Mouse (Mus musculus): ENCODE data around the gene 6030445D17Rik.

The 6030445D17Rik gene

DNA sequence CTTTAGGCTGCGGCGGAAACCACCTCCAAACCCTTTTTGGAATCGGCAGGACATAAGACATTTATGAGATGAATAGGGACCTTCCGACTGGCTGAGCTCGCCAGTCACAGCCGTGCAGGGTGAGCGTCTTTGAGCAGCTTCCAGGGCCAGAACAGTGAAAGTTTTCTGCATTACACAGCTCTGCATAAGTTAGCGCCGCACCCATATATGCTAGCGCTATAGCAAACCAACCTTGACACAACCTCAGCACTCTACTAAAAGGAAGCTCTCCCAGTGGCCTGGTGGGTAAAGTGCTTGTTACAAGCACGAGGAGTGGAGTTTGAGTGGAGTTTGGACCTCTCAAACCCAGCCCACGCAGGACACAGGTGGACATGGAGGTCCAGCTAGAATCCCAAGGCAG, 2.8 kb upstream of the 6030445D17Rik start:
- DNase-seq (ENCODE audit: low spot score), result no peak

DNA sequence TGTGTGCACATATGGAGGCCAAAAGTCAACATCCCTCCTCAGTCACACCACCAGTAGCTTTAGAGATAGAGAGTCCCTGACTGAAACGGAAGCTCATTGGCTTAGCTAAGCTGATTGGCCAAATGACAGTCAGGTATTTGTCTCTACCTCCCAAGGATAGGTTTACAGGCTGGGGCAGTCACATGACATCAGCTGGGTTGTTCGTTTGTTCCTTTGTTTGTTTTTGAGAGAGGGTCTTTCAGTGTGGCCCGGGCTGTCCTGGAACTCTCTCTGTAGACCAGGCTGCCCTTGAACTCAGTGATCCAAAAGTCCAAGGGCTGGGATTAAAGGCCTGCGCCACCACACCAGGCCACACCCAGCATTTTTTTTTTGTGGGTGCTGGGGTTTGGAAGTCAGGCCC, 844 bp upstream of the 6030445D17Rik start:
- no peak for DNase-seq (ENCODE audit: low spot score)

DNA sequence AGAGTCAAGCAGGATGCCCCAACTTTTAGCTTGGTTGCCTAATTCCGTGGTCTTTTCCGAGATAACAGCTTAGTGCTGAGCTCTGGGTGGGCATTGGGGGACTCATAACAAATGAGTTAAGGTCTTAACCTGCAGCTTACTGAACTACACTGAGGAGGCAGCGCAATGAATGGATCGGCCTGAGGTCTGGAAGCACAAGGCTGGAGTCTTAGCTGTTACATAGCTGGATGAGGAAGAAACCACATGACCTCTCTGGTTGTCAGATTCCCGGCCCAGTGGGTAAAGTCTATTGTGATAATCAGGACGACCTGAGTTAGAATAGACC, 327 bp upstream of the 6030445D17Rik start:
- DNase-seq (ENCODE audit: low spot score), result no peak

DNA sequence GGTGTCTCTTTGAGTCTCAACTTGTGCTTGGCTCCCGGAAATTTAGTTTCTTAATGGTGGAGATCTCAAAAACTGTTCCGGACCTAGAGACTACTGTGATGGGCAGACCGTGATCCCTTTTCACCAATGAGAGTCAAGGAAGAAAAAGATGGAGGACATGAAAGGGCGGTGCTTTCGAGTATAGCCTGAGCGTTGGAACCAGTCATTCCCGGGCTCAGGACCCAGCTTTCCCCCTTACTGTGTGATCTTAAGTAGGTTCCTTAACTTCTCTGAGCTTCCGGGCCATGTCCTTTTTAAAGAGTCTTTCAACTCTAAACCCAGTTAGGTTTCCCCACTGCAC, 759 bp downstream of the 6030445D17Rik start:
- DNase-seq (ENCODE audit: low spot score), result no peak

DNA sequence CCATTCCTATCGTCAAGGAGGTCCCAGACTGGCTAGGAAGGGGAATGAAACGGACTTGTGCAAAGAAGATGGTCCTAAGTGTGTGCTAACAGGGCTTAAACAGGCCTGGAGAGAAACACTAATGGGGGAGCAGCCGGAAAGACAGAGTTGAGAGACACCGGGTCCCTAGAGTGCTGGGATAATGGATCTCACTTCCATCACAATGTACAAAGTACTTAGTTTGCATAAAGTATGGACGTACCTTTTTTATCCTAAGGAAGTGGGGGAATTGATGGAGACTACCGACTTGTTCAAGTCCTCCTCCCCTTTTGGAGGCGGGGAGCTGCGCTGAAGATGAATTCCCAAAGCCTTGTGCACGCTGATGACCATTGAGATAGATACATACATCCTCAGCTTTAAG, 1.4 kb downstream of the 6030445D17Rik start:
- no peak for DNase-seq (ENCODE audit: low spot score)

DNA sequence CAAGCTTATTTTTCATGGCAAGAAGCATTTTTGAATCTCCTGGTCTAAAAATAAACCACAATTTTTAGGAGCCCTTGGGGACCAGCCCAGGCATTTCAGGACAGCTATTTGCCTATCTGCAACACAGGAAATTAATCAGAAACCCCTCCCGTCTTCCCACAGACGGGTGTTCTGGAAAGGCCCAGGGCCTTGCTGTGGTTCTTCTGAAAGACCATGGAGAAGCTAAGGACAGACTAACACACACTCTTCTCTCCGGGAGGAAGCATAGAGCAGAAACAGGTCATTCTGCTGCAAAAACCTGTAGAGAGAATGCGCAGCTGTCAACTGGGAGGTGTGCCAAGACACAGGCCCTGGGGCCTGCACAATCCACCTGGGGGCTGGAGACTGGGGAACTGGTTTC, 4.2 kb downstream of the 6030445D17Rik start:
- DNase-seq (ENCODE audit: low spot score), result no peak

DNA sequence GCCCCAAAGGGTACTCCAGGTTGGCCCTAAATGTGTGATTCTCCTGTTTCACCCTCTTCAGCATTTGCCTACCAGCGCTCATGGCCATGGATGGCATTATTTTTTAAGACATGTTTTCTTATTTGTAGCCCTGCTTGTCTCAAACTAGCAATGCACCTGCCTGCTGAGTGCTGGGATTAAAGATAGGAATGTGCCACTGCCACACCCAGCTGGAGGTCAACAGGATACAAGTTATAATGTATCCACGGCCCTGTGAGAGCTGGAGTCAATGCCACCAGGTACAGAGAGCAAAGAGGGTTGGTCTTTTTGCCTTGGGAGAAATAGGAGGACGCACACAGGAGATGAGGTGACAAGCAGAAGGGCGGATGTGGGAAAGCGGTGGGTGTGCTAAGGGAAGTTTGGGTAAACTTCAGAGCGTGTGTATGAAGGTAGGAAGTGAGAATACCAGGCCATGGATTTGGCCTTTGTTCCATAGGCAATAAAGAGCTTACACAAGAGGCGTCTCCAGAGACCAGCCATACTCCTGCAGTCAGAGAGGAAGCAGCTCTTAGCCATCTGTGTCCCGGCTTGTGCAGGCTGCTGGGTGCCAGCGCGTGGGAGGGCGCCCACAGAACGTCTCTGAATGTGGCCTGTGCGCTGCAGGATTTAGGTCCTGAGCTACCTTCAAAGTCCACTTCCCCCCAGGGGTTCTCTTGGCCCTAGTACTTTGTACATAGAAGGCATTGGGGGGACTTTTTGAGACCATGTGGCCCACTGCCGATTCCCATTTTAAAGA, 6.7 kb downstream of the 6030445D17Rik start:
- no peak for DNase-seq (ENCODE audit: low spot score)

DNA sequence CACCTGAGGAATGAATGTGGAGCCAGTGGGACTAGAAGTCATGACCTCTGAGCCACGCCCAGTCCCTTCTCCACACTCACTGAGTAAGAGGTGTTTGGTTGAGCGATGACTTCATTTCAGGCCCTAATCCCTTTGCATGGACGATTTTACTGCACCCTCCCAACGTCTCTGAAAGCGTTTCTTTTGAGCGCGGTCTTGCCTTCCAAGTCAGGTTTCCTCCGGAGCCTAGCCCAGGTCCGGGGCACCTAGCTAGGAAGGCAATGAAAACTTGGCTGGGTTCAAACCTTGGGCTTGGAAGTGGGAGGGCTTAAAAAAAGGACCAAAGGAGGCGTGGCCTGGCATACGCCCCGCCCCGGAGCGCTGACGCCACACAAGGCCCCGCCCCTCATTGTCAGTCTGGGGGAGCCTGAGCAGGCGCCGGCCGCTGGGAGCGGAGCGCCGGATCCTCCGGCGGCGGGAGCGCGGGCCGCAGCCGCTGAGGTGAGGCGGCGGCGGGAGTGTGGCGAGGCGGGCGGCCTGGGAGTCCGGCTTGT, 7.4 kb downstream of the 6030445D17Rik start, which contains the start of gene Luzp1:
Gene Luzp1, plus strand, starts transcription at position 391 of the 533 bp plus-strand sequence.
- DNase-seq (ENCODE audit: low spot score), result peak; percentile 96

DNA sequence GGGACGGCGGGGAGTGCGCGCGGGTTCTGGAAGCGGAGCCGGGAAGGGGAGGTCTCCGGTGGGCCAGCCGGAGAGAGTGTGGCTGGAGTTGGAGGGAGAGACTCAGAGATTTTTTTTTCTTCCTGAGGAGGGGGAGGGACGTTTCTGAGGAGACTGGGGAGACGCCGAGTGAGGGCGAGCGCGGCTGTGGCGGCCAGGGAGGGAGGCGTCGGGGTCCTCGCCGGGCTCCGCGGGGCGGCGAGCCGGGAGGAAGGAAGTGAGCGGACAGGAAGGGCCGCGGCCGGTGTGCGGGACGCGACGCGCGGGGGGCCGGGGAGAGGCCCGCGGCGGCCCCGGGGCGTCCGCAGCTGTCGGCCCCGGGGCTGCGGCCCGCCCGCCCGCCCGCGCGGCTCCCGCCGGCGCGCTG, 7.9 kb downstream of the 6030445D17Rik start:
- DNase-seq (ENCODE audit: low spot score), result no peak

DNA sequence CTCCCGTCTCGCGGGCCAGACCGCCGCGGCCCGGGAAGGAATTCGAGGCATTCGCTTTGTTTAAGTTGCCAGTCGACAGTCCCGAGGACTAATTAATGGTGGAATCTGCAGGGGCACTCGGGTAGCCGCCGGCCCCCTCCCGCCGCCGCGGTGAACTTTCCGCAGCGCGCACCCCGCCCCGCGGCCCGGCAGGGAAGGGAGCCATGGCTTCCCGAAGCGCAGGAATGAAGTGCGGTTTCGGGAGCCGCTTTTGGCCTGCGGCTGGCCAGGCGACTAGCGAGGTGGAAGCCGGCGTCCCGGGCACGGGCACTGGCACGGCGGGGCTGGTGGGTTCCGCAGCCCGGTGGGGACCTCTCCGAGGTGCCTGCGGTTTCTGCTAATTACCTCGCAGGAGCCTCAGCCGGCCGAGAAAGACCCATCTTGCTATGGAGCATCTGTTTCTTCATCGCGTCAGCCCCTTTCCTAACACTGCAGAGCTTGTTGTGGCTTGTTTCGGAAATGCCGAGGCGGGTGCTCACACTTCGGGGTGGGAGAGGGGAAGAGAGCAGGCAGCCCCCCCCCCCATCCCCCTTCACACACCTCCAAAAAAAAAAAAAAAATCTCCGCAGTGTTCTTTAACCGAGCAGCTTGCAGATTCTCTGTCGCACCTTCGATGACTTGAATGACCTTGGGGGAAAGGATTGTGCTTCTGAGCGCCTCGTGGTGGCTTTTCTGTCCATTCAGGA, 8.5 kb downstream of the 6030445D17Rik start:
- peak; percentile 20 for DNase-seq (ENCODE audit: low spot score)

DNA sequence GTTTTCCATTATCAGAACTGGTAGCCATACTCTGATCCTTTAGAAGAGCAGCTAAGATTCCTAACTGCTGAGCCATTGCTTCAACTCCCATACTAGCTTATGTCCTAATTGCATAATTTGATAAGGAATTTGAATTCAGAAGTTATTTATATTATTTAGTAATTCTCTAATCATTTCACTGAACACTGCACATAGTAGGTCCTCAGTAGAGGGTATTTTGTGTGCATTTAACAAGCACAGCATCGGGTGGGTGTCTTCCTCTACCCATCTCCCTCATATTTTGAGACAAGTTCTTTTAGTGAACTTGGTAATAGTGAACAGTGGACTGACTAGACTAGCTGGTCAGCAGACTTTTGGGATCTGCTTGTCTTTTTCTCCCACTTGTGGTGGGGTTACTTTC, 14.6 kb downstream of the 6030445D17Rik start:
- DNase-seq (ENCODE audit: low spot score), result no peak

DNA sequence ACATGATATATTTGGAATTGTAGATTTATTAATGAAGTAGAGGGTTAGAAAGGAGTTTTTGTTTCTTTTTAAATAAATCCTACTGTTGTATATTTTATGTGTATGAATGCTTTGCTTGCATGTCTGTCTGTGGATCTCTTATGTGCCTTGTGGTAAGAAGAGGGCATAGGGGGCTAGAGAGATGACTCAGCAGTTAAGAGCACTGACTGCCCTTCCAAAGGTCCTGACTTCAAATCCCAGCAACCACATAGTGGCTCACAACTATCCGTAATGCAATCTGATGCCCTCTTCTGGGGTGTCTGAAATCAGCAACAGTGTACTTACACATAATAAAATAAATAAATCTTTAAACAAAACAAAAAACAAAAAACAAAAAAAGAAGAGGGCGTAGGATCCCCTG, 24.5 kb downstream of the 6030445D17Rik start:
- no peak for DNase-seq (ENCODE audit: low spot score)

DNA sequence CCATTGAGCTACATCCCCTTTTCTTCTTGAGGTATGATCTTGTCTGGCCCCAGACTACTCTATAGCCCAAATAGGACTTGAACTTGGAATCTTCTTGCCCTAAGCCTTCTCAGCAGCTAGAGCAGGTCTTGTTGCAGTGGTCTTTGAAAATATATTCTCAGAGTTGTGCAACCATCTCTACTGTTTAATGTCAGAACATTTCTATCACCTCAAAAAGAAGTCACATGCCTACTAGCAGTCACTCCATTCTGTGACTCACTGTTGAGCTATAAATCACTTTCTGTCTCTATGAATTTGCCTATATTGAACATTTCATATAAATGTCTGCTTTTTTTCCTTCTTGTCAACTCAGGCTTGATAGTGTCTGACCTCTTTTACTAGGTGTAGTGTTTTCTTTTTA, 33.9 kb downstream of the 6030445D17Rik start:
- no peak for DNase-seq (ENCODE audit: low spot score)

DNA sequence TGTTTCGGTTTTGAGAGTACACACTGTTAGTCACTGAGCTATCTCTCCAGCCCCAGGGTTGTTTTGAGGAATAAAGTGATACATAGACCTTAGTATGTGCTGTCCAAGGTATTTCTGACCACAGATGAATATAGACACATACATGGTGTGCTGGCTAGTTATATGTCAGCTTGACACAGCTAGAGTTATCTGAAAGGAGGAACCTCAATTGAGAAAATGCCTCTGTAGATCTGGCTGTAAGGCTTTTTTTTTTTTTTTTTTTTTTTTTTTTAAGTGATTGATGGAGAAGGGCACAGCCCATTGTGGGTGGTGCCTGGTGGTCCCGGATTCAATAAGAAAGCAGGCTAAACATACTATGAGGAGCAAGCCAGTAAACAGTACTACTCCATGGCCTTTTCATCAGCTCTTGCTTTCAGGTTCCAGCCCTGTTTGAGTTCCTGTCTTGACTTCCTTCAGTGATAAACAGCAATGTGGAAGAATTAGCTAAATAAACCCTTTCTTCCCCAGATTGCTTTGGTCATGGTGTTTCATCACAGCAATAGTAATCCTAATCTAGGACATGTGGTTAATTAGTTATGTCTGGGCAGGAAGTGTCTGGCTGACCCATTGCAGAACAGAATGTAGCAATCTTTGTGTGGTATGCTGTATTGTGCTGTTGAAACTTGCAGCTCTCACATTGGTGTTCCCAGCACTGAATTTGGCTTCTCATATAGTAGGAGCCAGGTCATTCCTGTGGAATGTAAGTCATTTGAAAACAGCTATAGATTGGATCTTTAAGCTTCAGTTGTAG, 43.6 kb downstream of the 6030445D17Rik start:
- DNase-seq (ENCODE audit: low spot score), result no peak

DNA sequence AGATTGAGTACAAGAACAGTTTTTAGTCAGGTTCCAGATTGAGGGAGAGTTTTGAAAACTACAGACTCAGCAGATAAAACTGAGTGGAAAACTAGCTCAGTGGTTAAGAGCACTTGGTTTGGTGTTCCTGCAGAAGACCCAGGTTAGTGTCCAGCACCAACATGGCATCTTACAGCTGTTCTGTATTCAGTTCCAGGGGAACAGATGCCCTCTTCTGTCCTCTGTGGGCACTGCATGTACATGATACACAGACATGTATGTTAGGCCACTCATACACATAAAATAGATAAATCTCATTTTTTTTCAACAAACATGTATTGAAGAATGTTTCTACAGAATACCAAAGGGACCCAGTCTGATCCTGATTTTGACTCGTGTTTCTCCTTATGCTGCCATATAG, 47.8 kb downstream of the 6030445D17Rik start:
- DNase-seq (ENCODE audit: low spot score), result no peak

DNA sequence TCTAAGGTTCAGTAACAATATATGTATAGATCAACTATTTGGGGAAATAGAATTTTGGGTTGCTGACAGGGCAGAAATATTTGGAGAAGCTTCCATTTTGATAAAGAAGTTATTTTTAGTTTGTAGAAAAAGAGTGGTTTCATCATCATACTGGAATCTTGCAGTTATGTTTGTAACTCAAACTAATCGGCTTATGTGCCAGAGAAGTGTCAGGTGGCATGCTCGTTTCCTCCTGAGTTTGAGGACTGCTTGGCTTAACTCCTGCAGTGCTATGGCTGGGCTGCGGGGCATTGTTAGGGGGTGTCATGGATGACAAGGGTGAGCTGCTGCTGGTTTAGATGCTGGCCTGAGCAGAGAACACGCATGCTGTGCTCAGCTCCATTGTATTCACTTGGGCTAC, 49.7 kb downstream of the 6030445D17Rik start:
- no peak for DNase-seq (ENCODE audit: low spot score)

DNA sequence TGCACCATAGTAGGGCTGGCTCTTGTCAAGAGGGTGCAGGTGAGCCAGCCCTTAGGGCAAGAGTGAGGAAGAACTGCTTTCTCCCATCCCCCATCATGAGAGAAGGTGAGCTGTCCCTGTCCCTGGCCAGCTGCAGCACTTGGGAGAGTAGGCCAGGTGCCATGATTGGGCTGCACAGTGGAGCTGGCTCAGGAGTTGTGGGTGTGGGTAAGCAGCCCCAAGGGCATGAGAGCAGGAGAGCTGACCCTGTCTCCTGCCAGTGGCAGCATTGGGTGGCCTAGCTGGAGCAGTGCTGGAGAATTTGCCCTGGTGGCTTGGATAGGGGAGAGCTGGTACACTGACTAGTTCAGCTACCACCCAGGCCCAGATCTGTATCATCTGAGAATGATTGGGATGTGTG, 50.9 kb downstream of the 6030445D17Rik start:
- DNase-seq (ENCODE audit: low spot score), result no peak

All from ovary, postnatal 14 days (tissue).